Mouse (Mus musculus): ENCODE results near the gene Gp1bb. TPM values are rescaled to one million over a fixed set of nuclear protein-coding genes. Genes with fewer than 3 reads are reported as not detected.

The Gp1bb gene
- polyA plus RNA-seq, 1 experiment: 2.1 TPM

GRCm38 (mm10) chr16:18622916-18623750 is 930 bp upstream of the Gp1bb start:
- TF ChIP-seq POLR2A (IDR thresholded peaks at IDR 0.05; ENCODE audit: borderline replicate concordance, insufficient read depth, low read length) (no peak), CTCF (IDR thresholded peaks at IDR 0.05; ENCODE audit: borderline replicate concordance, insufficient read depth, low read depth, low read length) (no peak; the same call in 1 of the 2 replicates)
- Histone ChIP-seq H3K27me3 (ENCODE audit: control insufficient read depth, insufficient read depth, low read length) (no peaks in the 10 kb centered on the region), H3K27ac (ENCODE audit: insufficient read depth, low read length) (no peak overlapping the region), H3K4me1 (ENCODE audit: control insufficient read depth, insufficient read depth, low read length) (peaks cover 27% of the 10 kb centered on the region), H3K4me3 (replicated peaks; ENCODE audit: insufficient read depth, low read depth, low read length) (no peak overlapping the region)
- 71% methylated on average over 29 of the region's 29 CpGs for WGBS
- DNase-seq: peak; percentile 29 to 52

DNA sequence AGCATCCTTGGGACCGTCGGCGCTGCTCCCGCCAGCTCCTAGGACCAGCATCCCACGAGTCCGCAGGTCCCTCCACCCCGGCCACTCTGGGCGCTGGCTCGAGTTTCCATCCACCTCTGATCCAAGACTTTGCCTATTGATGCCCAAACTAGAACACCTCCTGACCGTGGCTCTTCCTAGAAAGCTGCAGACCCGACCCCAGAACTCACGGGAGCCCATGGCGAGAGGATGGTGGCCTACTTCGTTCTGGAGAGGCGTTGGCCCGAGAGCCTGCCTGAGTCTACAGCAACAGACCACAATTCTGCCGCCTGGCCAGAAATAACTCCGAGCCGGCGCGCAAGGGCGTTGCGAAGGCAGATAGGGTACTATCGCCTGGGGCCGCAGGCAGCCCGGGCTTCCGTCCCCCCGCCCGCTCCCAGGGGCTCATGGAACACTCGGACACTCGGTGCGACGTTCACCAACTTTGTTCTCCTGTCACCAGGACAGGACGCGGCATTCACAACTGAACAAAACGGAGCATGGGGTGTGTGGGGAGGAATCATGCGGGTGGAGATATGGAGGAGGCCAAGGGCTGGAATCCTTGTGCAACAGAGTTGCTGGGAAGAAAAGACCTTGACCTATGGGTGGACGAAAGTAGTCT is 721 bp downstream of the Gp1bb start:
- Histone ChIP-seq H3K27me3 (ENCODE audit: control insufficient read depth, insufficient read depth, low read length) (no peaks in the 10 kb centered on the region), H3K27ac (ENCODE audit: insufficient read depth, low read length) (no peak overlapping the region), H3K4me3 (replicated peaks; ENCODE audit: insufficient read depth, low read depth, low read length) (peak overlapping the region; percentile 49), H3K4me1 (ENCODE audit: control insufficient read depth, insufficient read depth, low read length) (peaks cover 17% of the 10 kb centered on the region)
- no peak for TF ChIP-seq CTCF (IDR thresholded peaks at IDR 0.05; ENCODE audit: borderline replicate concordance, insufficient read depth, low read depth, low read length)
- no peak for TF ChIP-seq POLR2A (IDR thresholded peaks at IDR 0.05; ENCODE audit: borderline replicate concordance, insufficient read depth, low read length)
- 31% methylated on average over 38 of the region's 38 CpGs for WGBS
- peak; percentile 23 to 37 for DNase-seq

DNA sequence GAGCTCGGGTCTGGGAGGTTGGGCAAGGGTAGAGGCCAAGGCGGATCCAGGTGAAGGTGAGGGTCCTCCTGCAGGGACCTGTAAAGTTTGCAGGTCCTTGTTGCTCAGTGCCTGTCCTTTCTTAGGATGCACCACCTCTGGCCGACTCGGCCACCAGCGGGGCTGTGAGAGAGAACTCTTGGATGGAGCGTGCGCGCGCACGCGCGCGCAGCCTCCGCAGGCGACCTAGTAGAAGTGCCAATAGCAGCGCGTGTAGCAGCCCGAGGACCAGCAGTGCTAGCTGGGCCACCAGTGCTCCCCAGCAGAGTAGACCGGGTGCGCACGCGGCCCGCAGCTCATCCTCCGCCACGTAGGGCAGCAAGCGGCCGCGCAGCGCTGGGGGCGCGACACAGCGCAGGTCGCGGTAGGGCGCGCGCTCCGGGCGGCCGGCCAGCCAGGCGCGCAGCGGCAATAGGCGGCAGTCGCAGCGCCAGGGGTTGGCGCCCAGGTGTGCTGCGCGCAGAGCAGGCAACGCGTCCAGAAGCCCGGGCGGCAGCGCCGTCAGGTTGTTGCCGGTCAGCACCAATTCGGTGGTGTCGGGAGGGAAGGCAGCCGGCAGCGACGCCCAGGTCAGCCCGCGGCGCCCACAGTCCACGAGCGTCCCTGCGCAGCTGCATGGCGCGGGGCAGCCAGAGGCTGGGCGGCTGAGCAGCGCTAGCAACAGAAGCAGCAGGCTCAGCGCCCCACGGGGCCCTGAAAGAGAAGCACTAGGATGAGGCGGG is 1.4 kb downstream of the Gp1bb start:
- Histone ChIP-seq H3K27me3 (ENCODE audit: control insufficient read depth, insufficient read depth, low read length) (no peaks in the 10 kb centered on the region), H3K4me1 (ENCODE audit: control insufficient read depth, insufficient read depth, low read length) (peaks cover 15% of the 10 kb centered on the region), H3K4me3 (replicated peaks; ENCODE audit: insufficient read depth, low read depth, low read length) (peak overlapping the region; percentile 49), H3K27ac (ENCODE audit: insufficient read depth, low read length) (no peak overlapping the region)
- TF ChIP-seq CTCF (IDR thresholded peaks at IDR 0.05; ENCODE audit: borderline replicate concordance, insufficient read depth, low read depth, low read length): no peak
- 0 out of 2 replicates have a peak, but pooled peaks have one; percentile 7 for TF ChIP-seq POLR2A (IDR thresholded peaks at IDR 0.05; ENCODE audit: borderline replicate concordance, insufficient read depth, low read length)
- 1% methylated on average over 74 of the region's 74 CpGs for WGBS
- DNase-seq: peak; percentile 67 to 68

DNA sequence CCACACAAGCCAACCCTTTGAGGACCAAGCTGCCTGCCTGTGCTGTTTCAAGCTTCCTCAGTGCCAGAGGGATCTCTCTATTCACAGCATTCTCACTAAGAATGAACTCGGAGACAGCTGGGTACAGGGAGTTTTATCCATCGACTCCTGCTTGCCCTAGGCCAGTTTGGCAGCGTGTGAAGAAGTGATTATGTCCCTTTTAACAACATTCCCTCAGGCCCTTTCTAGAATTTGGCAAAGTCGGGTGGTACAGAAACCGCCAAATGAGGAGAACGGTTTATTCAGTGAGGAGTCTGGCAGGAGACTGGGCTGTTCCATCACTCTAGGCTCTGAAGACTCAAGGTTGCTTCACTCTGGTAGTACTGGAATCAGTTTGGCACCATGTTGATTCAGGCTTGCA is 2.0 kb downstream of the Gp1bb start:
- WGBS: 48% methylated on average over 6 of the region's 6 CpGs
- Histone ChIP-seq H3K4me3 (replicated peaks; ENCODE audit: insufficient read depth, low read depth, low read length) (peak overlapping the region; percentile 49), H3K27me3 (ENCODE audit: control insufficient read depth, insufficient read depth, low read length) (no peaks in the 10 kb centered on the region), H3K4me1 (ENCODE audit: control insufficient read depth, insufficient read depth, low read length) (peaks cover 12% of the 10 kb centered on the region), H3K27ac (ENCODE audit: insufficient read depth, low read length) (no peak overlapping the region)
- DNase-seq: no peak
- no peak for TF ChIP-seq CTCF (IDR thresholded peaks at IDR 0.05; ENCODE audit: borderline replicate concordance, insufficient read depth, low read depth, low read length)
- no peak for TF ChIP-seq POLR2A (IDR thresholded peaks at IDR 0.05; ENCODE audit: borderline replicate concordance, insufficient read depth, low read length)

DNA sequence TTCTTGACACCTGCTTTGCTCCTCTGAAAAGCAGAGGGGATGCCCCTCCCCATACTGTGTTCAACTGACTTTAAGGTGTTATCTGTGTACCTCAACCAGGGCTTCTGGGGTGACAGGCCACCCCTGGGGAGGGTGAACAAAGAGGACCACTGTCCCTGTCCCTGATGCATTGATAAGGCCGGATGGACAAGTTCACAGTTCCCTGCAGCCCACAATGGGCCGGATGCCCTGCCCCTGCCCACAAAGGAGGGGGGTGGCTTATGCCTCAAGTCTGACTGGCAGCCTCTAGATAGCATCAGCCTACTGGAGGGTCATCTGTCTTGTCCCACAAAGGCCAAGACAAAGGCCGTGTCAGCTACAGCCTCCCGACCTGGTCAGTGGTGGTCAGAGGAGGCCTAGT is 3.1 kb downstream of the Gp1bb start:
- Histone ChIP-seq H3K27me3 (ENCODE audit: control insufficient read depth, insufficient read depth, low read length) (no peaks in the 10 kb centered on the region), H3K4me3 (replicated peaks; ENCODE audit: insufficient read depth, low read depth, low read length) (no peak overlapping the region), H3K4me1 (ENCODE audit: control insufficient read depth, insufficient read depth, low read length) (peaks cover 5% of the 10 kb centered on the region), H3K27ac (ENCODE audit: insufficient read depth, low read length) (no peak overlapping the region)
- no peak for DNase-seq
- no peak for TF ChIP-seq POLR2A (IDR thresholded peaks at IDR 0.05; ENCODE audit: borderline replicate concordance, insufficient read depth, low read length)
- TF ChIP-seq CTCF (IDR thresholded peaks at IDR 0.05; ENCODE audit: borderline replicate concordance, insufficient read depth, low read depth, low read length): no peak
- WGBS: 82% methylated on average over 4 of the region's 4 CpGs

DNA sequence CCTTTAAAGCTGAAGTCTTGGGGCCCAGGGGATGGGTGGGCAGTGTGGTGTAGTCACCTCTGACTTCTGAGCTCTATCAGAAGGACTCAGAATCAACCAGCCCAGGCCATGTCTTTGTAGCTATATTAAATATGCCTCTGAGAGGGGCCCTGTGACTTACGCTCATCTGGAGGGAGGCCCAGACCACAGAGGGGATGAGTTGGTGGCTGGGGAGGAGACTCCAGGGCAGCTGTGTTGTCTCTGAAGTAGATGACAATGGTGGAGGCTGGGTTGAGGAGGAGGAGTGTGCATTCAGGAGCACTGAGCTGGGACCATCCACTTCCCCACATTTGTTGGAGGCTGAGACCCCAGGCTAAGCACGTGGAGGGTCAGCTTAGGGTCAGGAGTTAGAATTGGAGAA is 3.9 kb downstream of the Gp1bb start:
- H3K4me3 ChIP-seq (replicated peaks; ENCODE audit: insufficient read depth, low read depth, low read length): no peak overlapping the region
- no peak for DNase-seq
- H3K27ac ChIP-seq (ENCODE audit: insufficient read depth, low read length): no peak overlapping the region
- TF ChIP-seq CTCF (IDR thresholded peaks at IDR 0.05; ENCODE audit: borderline replicate concordance, insufficient read depth, low read depth, low read length): no peak
- no peak for TF ChIP-seq POLR2A (IDR thresholded peaks at IDR 0.05; ENCODE audit: borderline replicate concordance, insufficient read depth, low read length)
- H3K27me3 ChIP-seq (ENCODE audit: control insufficient read depth, insufficient read depth, low read length): no peaks in the 10 kb centered on the region
- H3K4me1 ChIP-seq (ENCODE audit: control insufficient read depth, insufficient read depth, low read length): no peaks in the 10 kb centered on the region; the same call in none of the 2 replicates
- 63% methylated on average over 2 of the region's 2 CpGs for WGBS

DNA sequence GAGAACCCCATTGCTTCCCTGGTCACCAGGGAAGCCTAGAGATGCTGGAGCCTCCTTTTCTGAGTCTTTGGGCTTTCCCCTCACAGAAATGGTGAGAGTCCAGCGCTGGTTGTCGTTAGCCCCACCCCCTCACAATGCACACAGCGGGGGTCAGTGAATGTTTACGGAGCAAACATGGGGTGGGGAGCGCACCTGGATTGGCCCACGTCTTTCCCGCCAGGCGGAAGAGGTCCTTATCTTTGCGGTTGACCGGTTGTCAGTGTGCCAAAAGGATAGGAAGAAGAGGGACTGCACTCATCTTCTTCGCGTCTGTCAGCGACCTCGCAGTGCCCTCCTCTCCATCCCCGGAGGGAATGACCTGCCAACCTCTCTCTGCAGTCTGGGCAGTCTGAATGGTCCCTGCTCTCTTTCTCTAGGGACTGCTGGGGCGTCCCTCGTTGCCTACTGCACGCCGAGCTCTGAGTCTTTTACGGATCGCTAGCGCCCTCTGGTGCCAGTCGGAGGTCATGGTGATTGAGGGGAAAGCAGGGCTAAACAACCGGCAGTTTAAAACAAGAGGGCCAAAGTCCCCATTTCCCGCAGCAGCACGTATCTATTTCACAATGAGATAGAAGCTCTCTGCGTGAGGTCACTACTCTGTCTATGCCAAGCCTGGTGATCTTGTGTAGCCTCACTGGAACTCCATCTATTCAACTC is 4.7 kb downstream of the Gp1bb start:
- H3K4me1 ChIP-seq (ENCODE audit: control insufficient read depth, insufficient read depth, low read length): no peaks in the 10 kb centered on the region; the same call in 1 of the 2 replicates
- no peak for TF ChIP-seq POLR2A (IDR thresholded peaks at IDR 0.05; ENCODE audit: borderline replicate concordance, insufficient read depth, low read length)
- peak; percentile 95 for TF ChIP-seq CTCF (IDR thresholded peaks at IDR 0.05; ENCODE audit: borderline replicate concordance, insufficient read depth, low read depth, low read length)
- DNase-seq: peak; percentile 84 to 93
- H3K27ac ChIP-seq (ENCODE audit: insufficient read depth, low read length): no peak overlapping the region
- under 1% methylated on average over 27 of the region's 27 CpGs for WGBS
- H3K4me3 ChIP-seq (replicated peaks; ENCODE audit: insufficient read depth, low read depth, low read length): peak overlapping the region; percentile 74
- no peaks in the 10 kb centered on the region for H3K27me3 ChIP-seq (ENCODE audit: control insufficient read depth, insufficient read depth, low read length)
